Mouse (Mus musculus): ENCODE measurements around the gene Ifnlr1.

The Ifnlr1 gene

DNA sequence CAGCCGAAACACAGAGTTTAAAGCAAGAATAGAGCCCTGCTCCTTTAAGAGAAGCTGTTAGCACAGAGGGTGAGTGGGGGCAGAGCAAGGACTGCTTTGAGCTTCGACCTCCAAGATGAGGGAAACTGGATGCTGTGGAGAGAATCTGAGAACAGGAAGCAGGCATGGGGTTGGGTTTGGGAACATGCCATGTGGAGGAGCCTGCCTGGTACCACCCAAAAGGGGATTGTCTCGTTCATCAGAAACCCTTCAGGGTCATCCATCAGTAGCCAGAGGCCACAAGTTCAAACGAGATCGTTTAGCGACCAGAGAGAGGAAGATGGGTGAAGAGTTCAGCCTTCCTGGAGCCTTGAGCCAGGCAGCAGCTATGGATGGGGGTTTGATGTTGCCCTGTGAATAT is 57.4 kb downstream of the Ifnlr1 start:
- DNase-seq (ENCODE audit: low read depth, low spot score), result no peak

DNA sequence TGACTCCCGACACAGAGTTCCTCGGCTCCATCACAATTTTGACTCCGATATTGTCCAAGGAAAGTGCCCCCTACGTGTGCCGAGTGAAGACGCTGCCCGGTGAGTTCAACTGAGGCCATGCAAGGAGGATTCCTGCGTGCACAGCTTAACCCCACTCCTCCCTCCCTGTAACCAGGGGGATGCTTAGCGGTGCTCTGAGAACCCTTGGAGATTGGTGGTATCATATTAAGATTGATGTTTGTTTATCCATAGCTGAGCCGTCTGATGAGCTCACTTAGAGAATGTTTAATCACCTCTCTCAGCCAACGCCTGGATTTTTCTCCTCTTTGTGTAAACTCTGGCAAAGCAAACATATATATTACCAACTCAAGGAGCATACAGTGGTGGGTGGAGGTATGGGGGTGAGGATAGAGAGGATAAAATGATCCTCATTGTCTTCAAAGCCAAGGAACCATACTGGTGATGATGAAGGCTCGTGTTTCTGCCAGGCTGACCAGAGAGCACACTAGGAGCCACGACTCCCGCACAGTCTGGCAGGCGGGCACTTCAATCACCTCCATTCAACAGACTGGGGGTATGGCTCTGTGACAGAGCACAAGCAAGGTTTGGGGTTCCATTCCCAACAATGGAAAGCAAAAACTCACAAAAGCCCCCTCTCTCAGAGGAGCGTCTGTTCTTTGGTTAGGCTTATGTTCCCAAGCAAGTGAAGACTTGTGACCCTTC is 58.8 kb downstream of the Ifnlr1 start:
- no peak for DNase-seq (ENCODE audit: low read depth, low spot score)

DNA sequence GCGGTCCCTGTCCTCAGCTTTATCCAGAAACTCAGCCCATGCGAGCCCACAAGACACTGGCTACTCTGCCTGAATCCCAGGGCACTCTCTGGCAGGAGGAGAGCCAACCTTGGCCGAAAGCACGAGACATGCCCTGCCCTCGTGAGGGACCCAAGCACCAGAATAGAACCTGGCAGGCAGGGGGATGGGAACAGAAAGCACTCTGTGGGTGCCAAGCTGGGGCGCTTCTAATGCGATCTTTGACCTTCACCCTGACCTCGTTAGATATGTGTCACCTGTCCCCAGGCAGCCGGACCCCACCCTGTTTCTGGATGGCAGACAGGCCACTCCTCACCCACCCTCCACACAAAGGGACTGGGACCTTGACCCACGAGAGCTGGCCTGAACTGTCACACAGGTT is 59.5 kb downstream of the Ifnlr1 start:
- DNase-seq (ENCODE audit: low read depth, low spot score), result no peak

DNA sequence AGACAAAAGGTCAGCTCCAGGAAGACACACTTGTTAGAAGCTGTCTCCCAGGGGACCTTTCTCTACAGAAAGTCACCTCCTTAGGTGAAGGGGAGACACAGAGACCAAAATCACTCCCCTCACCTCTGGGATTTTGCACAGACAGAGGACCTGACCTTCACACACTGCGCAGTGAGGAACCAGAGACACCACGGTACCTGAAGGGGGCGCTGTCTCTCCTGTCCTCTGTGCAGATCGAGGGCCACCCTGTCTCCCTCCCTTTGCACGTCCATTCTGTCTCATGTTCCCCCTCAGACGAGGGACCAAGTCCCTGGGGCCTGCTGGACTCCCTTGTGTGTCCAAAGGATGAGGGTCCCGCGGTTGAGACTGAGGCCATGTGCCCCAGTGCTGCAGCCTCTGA is 64.8 kb downstream of the Ifnlr1 start:
- DNase-seq (ENCODE audit: low read depth, low spot score), result no peak

DNA sequence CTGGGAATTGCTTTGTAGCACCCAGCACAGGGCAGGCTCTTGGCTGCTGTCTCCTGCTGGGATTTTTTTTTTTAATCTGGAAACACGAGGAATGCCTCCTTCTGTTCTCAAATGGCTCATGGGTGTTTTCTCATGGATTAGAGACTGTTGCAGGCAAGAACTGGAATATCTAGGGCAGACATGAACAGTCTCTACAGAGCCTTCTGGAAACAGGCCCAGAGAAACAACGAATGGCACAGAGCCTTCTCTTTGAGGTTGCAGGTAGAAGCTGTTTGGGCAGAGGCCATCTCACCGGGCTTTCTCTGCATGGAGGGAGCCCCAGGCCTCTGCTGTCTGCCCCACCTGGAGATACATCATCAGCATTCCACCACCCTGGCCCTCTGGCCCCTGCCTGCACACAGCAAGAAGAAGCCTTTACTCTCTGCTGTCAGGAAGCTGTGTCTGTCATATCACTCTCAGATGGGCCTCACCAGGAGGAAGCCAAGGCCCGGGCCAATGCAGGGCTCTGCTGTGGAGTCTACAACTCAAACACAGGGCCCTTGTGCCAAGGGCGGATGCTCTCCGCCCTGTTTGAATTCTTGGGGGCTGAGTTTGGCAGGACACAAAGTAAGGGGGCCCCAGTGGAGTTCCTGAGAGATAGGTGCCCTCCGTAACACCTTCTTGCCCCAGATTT is 66.2 kb downstream of the Ifnlr1 start:
- no peak for DNase-seq (ENCODE audit: low read depth, low spot score)

DNA sequence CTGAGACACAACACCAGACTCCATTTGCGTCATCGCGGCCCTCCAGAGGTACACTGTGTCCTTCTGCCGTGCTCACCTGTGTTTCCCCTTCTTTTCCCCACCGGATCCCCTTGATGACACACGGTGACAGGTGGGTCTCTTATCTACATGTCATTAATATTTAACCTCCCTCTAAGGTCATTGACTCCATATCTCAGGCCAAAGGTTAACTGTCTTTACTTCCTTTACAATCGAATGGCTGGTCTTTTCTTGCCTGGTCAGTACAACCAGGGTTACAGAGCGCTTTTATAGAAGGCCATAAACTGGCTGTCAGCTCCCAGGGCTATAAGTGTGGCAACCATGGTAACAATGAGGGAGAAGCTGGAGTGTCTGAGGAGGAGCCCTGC is 66.7 kb downstream of the Ifnlr1 start:
- DNase-seq (ENCODE audit: low read depth, low spot score), result no peak

Data from 3T3-L1 (cell line).